Mouse (Mus musculus): Measurements from ENCODE around the gene Ctsj. TPM values are rescaled to one million over a fixed set of nuclear protein-coding genes. Genes with fewer than 3 reads are reported as not detected.
"Not testable (repeated sequence)": the region's sequence is repeated elsewhere in the genome, so short reads cannot be mapped to it uniquely, and the experiment has no call there.

Gene Ctsj
- 0.25 TPM in 1 of 2 replicates, not detected in the other for polyA plus RNA-seq (2016; fragmentation: Nextera tagmentation; extraction: Ambion mirVana)

- Histone ChIP-seq H3K27ac (no peak within 1 kb of the TSS), H3K4me3 (no peak within 1 kb of the TSS), H3K36me3 (no peaks in the 10 kb centered on the region), H3K4me1 (no peaks in the 10 kb centered on the region), H3K9me3 (peaks cover 9% of the 10 kb centered on the region), H3K27me3 (ENCODE audit: insufficient read depth, poor library complexity, severe bottlenecking) (no peaks in the 10 kb centered on the region)
- WGBS = 59% methylated on average over 3 of the region's 3 CpGs
- no peak for DNase-seq (ENCODE audit: low spot score)
Measured at GRCm38 (mm10) chr13:61005859-61006258, at the start of gene Ctsj. Ctsj (minus strand) TSS chr13:61005959.

GRCm38 (mm10) chr13:61040531-61040930 lies 34.8 kb upstream of the Ctsj start, which contains the start of gene Ctsq:
Ctsq (minus strand) TSS chr13:61040631.
- 57% methylated on average over 3 of the region's 3 CpGs for WGBS
- no peaks in the 10 kb centered on the region for H3K27me3 ChIP-seq (ENCODE audit: insufficient read depth, poor library complexity, severe bottlenecking)
- H3K27ac ChIP-seq = no peak within 1 kb of the TSS
- no peaks in the 10 kb centered on the region for H3K4me1 ChIP-seq
- H3K36me3 ChIP-seq = no peaks in the 10 kb centered on the region
- peaks cover 6% of the 10 kb centered on the region; the same call in 1 of the 2 replicates for H3K9me3 ChIP-seq
- no peak within 1 kb of the TSS for H3K4me3 ChIP-seq
- DNase-seq (ENCODE audit: low spot score) = no peak

GRCm38 (mm10) chr13:61022785-61023184 lies 17.0 kb upstream of the Ctsj start:
- WGBS = 73% methylated on average over 3 of the region's 3 CpGs
- no peak for DNase-seq (ENCODE audit: low spot score)
- H3K36me3 ChIP-seq = no peaks in the 10 kb centered on the region
- H3K27me3 ChIP-seq (ENCODE audit: insufficient read depth, poor library complexity, severe bottlenecking) = no peaks in the 10 kb centered on the region
- H3K27ac ChIP-seq = no peak overlapping the region
- no peak overlapping the region for H3K4me3 ChIP-seq
- no peaks in the 10 kb centered on the region for H3K4me1 ChIP-seq
- H3K9me3 ChIP-seq = peaks cover 12% of the 10 kb centered on the region; the same call in 1 of the 2 replicates

- no peaks in the 10 kb centered on the region for H3K4me1 ChIP-seq
- no peak overlapping the region for H3K27ac ChIP-seq
- H3K36me3 ChIP-seq = no peaks in the 10 kb centered on the region
- DNase-seq (ENCODE audit: low spot score) = no peak
- 80% methylated on average over 5 of the region's 6 CpGs for WGBS
- no peak overlapping the region for H3K4me3 ChIP-seq
- no peaks in the 10 kb centered on the region for H3K27me3 ChIP-seq (ENCODE audit: insufficient read depth, poor library complexity, severe bottlenecking)
- H3K9me3 ChIP-seq = peaks cover 12% of the 10 kb centered on the region; the same call in 1 of the 2 replicates
Measured at GRCm38 (mm10) chr13:61021844-61022243, 16.1 kb upstream of the Ctsj start.

- H3K27me3 ChIP-seq (ENCODE audit: insufficient read depth, poor library complexity, severe bottlenecking) = no peaks in the 10 kb centered on the region
- no peaks in the 10 kb centered on the region for H3K36me3 ChIP-seq
- no peak for DNase-seq (ENCODE audit: low spot score)
- WGBS = 61% methylated on average over 4 of the region's 4 CpGs
- H3K4me3 ChIP-seq = no peak overlapping the region
- H3K9me3 ChIP-seq = peaks cover 2% of the 10 kb centered on the region; the same call in 1 of the 2 replicates
- no peaks in the 10 kb centered on the region for H3K4me1 ChIP-seq
- H3K27ac ChIP-seq = no peak overlapping the region
Measured at GRCm38 (mm10) chr13:61010171-61010570, 4.4 kb upstream of the Ctsj start.

GRCm38 (mm10) chr13:60997600-60997999 lies 8.2 kb downstream of the Ctsj start:
- no peak overlapping the region for H3K27ac ChIP-seq
- peaks cover 5% of the 10 kb centered on the region; the same call in 1 of the 2 replicates for H3K9me3 ChIP-seq
- H3K4me3 ChIP-seq = no peak overlapping the region
- no peaks in the 10 kb centered on the region for H3K4me1 ChIP-seq
- H3K36me3 ChIP-seq = no peaks in the 10 kb centered on the region
- no peaks in the 10 kb centered on the region for H3K27me3 ChIP-seq (ENCODE audit: insufficient read depth, poor library complexity, severe bottlenecking)
- no peak for DNase-seq (ENCODE audit: low spot score)
- WGBS = 49% methylated on average over 2 of the region's 2 CpGs

- WGBS = 63% methylated on average over 5 of the region's 5 CpGs
Measured at GRCm38 (mm10) chr13:60986915-60987314, 18.8 kb downstream of the Ctsj start.

GRCm38 (mm10) chr13:60972319-60972718 lies 33.4 kb downstream of the Ctsj start:
- WGBS = 69% methylated on average over 4 of the region's 4 CpGs

More at GRCm38 (mm10) chr13:60986915-60987314, 18.8 kb downstream of the Ctsj start:
- H3K36me3 ChIP-seq; H3K9me3 ChIP-seq; H3K4me1 ChIP-seq; H3K4me3 ChIP-seq; H3K27ac ChIP-seq; H3K27me3 ChIP-seq (ENCODE audit: insufficient read depth, poor library complexity, severe bottlenecking); DNase-seq (ENCODE audit: low spot score): not testable (repeated sequence)

GRCm38 (mm10) chr13:60963985-60964384 lies 41.8 kb downstream of the Ctsj start:
- not testable (repeated sequence) for H3K27me3 ChIP-seq (ENCODE audit: insufficient read depth, poor library complexity, severe bottlenecking); H3K4me1 ChIP-seq; H3K4me3 ChIP-seq; H3K36me3 ChIP-seq; H3K9me3 ChIP-seq; DNase-seq (ENCODE audit: low spot score); H3K27ac ChIP-seq
- WGBS = 18% methylated on average over 5 of the region's 5 CpGs

More at GRCm38 (mm10) chr13:60972319-60972718, 33.4 kb downstream of the Ctsj start:
- H3K4me3 ChIP-seq; H3K4me1 ChIP-seq; H3K27ac ChIP-seq; H3K36me3 ChIP-seq; H3K27me3 ChIP-seq (ENCODE audit: insufficient read depth, poor library complexity, severe bottlenecking); H3K9me3 ChIP-seq; DNase-seq (ENCODE audit: low spot score): not testable (repeated sequence)

- 65% methylated on average over 5 of the region's 5 CpGs for WGBS
- Histone ChIP-seq H3K27ac (no peak overlapping the region), H3K4me1 (no peaks in the 10 kb centered on the region), H3K4me3 (no peak overlapping the region), H3K36me3 (no peaks in the 10 kb centered on the region), H3K9me3 (peaks cover 7% of the 10 kb centered on the region; the same call in 1 of the 2 replicates), H3K27me3 (ENCODE audit: insufficient read depth, poor library complexity, severe bottlenecking) (no peaks in the 10 kb centered on the region)
- DNase-seq (ENCODE audit: low spot score) = no peak
Measured at GRCm38 (mm10) chr13:60961706-60962105, 44.1 kb downstream of the Ctsj start.

Other genes starting within 250 kb of the Ctsj start
- not detected in 2 replicates for gene BC051665, start 219.6 kb downstream of the Ctsj start, polyA plus RNA-seq (2016; fragmentation: Nextera tagmentation; extraction: Ambion mirVana)
- gene Ctsll3, start 203.1 kb downstream of the Ctsj start, polyA plus RNA-seq (2016; fragmentation: Nextera tagmentation; extraction: Ambion mirVana) = not detected in 2 replicates
- gene 4930486L24Rik, start 141.5 kb downstream of the Ctsj start, polyA plus RNA-seq (2016; fragmentation: Nextera tagmentation; extraction: Ambion mirVana) = 0.38 TPM in 1 of 2 replicates, not detected in the other
- gene Gm49392, start 109.1 kb downstream of the Ctsj start, polyA plus RNA-seq (2016; fragmentation: Nextera tagmentation; extraction: Ambion mirVana) = 0.69 TPM in 1 of 2 replicates, not detected in the other
- 3.6 and 5.7 TPM in 2 replicates for gene Ctla2b, start 108.5 kb downstream of the Ctsj start, polyA plus RNA-seq (2016; fragmentation: Nextera tagmentation; extraction: Ambion mirVana)
- not detected in 2 replicates for gene Tpbpb, start 101.1 kb downstream of the Ctsj start, polyA plus RNA-seq (2016; fragmentation: Nextera tagmentation; extraction: Ambion mirVana)
- gene Gm49393, start 70.4 kb downstream of the Ctsj start, polyA plus RNA-seq (2016; fragmentation: Nextera tagmentation; extraction: Ambion mirVana) = not detected in 2 replicates
- 0.98 and 1.4 TPM in 2 replicates for gene Gm49391, start 69.4 kb downstream of the Ctsj start, polyA plus RNA-seq (2016; fragmentation: Nextera tagmentation; extraction: Ambion mirVana)
- gene Ctla2a, start 69.3 kb downstream of the Ctsj start, polyA plus RNA-seq (2016; fragmentation: Nextera tagmentation; extraction: Ambion mirVana) = 32.2 and 48.4 TPM in 2 replicates
- not detected in 2 replicates for gene Tpbpa, start 64.0 kb downstream of the Ctsj start, polyA plus RNA-seq (2016; fragmentation: Nextera tagmentation; extraction: Ambion mirVana)
- not detected in 2 replicates for gene Ctsq, start 34.7 kb upstream of the Ctsj start, polyA plus RNA-seq (2016; fragmentation: Nextera tagmentation; extraction: Ambion mirVana)
- not detected in 2 replicates for gene Ctsr, start 158.3 kb upstream of the Ctsj start, polyA plus RNA-seq (2016; fragmentation: Nextera tagmentation; extraction: Ambion mirVana)
- gene Cts6, start 197.5 kb upstream of the Ctsj start, polyA plus RNA-seq (2016; fragmentation: Nextera tagmentation; extraction: Ambion mirVana) = not detected in 2 replicates
- not detected in 2 replicates for gene Cts8, start 249.4 kb upstream of the Ctsj start, polyA plus RNA-seq (2016; fragmentation: Nextera tagmentation; extraction: Ambion mirVana)